Mouse (Mus musculus) liver, embryonic 14.5 days (tissue): ENCODE results near the gene Chn2.

Source experiments
- CTCF ChIP-seq: IDR thresholded peaks from 2 replicates; pipeline ENCODE4 v1.5.1; 2016; ENCODE audit warnings: antibody characterized with exemption, low read depth, control low read depth
- EP300 ChIP-seq: IDR thresholded peaks from 2 replicates; pipeline ENCODE4 v1.6.1; 2016; ENCODE audit warnings: antibody characterized with exemption, low read depth

- TF ChIP-seq CTCF (no peak), EP300 (no peak)
Measured at GRCm38 (mm10) chr6:54277828-54278227, 238.5 kb downstream of the Chn2 start.
